Mouse (Mus musculus): Measurements from ENCODE around the gene Thumpd1.
"Not testable (repeated sequence)": the region's sequence is repeated elsewhere in the genome, so short reads cannot be mapped to it uniquely, and the experiment has no call there.

Thumpd1 gene

DNA sequence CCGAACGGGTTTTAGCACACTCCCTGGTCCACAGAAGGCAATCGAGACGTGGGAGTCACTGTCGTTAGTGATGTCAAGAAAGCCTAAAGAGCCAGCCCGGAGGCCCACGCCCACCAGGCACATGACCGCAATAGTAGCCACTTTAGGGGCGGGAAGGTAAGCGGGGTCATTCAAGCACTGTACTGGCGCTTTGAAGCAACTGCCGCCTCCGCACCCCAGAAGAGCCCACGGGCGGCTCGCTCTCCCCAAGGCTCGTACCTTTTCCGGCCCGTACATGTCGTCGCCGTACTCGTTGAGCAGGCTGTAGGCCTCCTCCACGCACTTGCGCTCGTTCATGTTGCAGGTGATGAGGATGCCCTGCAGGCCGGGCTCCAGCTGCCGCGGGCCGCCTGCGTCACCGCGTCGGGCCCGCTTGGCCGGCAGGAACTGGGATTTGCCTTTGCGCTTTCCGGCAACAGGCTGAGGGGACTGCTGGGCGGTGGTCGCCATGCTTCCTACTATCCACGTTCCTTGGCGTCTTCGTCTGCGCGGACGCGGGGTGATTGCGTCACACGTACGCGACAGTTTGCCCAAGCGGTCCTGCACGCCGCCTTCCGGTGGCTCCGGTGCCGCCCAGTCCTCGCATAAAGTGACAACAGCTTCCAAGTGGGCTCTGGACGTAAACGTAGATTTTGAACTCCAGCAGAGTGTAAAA lies at the start of gene Thumpd1:
Gene Thumpd1, minus strand, starts transcription at position 546 of the 694 bp plus-strand sequence.
- DNase-seq = peak; percentile 99

DNA sequence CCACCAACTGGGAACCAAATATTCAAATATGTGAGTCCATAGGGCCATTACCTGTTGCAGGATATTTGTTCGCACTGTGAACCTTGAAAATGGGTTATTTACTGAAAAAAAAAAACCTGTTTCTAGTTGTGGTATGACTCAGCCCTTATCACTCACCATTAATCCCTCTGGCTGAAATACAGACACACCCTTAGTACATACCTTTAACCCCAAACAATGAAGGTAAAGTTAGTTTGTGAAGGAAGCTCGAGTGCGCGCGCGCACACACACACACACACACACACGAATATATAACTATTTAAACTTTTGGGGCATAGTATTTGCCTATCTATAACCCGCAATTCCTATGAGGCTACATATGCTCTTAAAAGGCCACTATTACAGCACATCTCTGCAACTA lies 49.3 kb upstream of the Thumpd1 start:
- DNase-seq = no peak

DNA sequence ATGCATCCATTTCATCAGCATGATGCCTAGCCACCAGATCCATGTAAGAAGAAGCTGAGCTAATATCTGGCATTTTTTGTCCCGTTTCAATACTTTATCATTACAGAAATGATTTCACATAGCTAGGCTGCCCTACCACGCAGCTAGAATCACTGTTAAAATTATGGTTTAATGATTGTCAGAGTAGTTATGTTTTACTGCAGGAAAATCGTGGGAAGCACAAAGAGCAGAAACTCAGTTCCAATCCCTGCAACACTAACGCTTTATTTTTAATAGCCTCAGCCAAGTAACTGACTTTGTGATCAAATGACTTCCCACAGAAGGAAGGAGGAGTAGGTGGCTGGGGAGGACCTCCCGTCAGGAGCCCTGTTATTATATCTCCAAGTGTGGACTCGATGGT lies 46.4 kb upstream of the Thumpd1 start:
- DNase-seq = no peak

DNA sequence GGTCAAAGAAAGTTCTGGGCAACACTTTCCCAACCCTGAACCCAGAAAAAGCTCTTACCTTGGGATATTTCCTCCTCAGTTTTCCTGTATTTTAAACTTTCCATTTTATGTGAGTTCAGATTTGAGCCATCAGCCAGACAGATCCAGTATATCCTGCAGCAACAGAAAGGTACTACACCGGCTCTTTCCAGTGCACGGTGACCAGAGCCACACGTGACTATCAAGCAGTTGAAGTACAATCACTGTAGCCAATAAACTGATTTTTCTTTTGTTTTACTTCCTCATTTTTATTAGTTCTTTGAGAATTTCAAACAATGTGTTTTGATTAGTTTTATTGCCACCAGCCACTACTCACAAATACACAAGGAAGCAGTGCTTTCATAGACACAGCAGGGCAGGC lies 43.8 kb upstream of the Thumpd1 start:
- DNase-seq = no peak

DNA sequence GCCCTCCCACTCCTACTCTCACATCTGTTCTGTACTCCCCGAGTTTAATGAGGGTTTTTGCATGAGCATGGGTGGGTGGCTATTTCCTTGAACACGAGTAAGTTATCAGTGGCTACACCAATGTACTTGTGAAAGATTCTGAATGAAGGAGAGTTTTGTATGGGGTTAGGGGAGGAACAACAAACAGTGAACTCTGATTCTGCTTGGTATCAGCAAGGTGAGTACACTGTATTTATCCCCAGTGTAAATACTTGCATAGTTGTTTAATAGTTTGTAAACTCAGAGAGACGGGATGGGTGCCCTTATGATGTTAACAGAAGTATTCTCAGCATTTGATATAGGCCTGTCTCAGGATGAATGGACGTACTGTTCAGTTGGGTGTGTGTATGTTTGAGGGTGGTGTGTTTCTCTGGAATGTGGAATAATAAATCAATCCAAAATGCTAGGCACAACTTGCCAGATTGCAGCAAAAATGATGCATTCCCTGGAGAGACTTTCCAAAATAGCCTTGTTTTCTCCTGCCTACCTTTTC lies 41.6 kb upstream of the Thumpd1 start:
- DNase-seq = no peak

DNA sequence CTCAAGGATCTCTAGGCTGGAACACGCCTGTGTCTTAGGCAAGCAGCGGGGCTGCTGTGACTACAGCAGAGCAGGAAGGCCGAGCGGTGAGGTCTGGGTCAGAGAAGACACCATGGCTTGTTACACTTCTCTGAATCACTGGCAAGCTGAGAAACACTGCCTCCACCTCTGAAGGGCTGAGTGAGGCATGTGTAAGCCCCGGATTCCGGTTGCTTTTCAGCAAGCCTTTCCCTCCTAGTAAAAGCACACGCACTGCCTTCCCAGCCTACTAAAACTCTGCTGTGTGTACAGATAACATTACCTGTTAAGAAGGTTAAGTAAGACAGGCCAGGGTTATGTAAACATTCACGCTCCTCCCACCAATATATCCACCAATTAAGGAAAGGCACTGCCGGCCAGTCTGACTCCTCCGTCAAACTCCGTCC lies 39.9 kb upstream of the Thumpd1 start, which contains the start of gene Acsm3:
Gene Acsm3, plus strand, starts transcription at position 397 of the 425 bp plus-strand sequence.
- peak; percentile 6 to 22 for DNase-seq

DNA sequence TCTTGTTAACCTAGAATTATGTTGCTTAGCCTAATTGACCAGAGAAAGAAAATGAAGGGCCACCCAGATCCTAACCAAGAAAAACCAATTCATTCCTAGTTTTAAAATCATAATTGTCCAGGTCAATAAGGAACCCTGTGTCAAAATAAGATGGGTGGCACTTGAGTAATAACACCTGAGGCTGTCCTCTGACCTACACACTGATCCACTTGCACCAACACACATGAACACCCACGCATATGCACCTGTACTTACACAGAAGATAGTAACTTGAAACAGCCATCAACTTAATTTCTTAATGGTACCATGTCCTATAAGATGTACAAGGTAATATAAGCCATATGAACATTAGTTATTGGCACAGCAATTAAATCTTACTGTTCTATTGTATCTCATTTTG lies 33.1 kb upstream of the Thumpd1 start:
- DNase-seq = no peak

DNA sequence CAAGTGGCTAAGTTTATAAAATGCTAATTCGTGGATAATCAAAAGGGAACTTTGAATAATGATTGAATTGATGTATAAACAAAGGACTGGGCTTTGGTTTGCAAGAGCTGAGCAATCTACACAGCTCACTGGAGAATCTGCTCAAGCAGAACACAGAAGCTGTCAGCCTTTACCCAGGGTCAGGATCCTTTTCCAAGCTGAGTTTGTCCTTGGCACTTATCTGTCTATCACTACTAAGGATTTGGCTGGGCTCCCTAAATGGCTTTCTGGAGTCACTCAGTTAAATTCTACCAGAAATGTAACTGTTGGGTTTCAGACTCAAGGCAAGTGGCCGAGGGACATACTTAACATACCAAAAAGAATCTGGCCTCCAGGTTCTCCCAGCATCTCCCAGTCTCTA lies 29.3 kb upstream of the Thumpd1 start:
- DNase-seq = no peak

DNA sequence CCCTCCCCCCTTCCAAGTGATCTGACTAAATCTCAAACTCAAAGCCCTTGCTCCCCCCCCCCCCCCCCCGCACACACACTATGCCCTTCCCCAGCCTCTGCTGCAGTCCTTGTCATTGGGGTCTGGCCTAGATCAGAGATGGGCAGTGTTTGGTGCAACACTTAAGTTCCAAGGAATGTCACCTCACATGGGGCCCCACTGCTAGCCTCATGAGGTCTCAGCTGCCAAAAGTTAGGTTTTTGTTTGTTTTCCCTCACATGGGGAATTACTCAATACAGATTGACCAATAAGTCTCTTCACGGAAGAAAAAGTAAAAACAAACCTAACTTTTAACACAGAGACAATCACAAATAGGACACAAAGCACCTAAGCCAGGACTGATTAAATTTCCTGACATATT lies 28.2 kb upstream of the Thumpd1 start:
- no peak for DNase-seq

DNA sequence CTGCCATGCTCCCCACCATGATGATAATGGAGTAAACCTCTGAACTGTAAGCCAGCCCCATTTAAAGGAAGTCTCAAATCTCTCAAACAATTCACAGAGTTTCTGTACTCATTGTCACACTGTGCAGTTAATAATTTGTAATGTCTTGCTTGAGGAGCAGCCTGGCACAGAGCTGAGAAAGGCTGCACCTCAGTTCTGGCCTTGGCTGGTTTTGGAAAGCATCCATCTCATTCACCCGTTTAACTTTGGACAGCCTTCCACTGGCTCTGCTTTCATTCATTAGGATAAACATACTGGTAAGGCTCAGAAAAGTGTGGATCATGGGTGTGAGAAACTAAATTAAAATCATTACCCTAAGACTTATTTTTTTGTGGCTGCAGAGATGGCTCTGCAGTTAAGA lies 25.3 kb upstream of the Thumpd1 start:
- no peak for DNase-seq

DNA sequence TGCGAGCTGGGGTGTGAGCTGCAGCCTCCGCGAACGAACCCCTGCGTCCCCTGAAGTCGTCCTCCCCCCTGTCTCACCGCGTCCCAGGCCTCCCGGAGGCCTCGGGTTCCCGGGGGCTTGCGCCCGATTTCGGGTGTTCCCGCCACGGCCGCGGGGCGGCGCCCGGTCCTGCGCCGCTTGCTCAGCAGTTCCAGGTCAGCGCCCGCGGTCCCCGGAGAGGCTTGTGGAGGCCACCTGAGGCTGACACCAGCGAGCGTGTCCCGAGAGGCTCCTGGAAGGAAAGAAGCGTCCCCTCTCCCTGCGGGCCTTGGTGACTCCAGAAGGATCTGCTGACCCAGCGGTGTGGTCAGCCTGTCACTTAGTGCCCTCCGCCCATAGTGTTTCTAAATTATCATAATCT lies 23.7 kb upstream of the Thumpd1 start:
- DNase-seq = peak; percentile 43 to 59

DNA sequence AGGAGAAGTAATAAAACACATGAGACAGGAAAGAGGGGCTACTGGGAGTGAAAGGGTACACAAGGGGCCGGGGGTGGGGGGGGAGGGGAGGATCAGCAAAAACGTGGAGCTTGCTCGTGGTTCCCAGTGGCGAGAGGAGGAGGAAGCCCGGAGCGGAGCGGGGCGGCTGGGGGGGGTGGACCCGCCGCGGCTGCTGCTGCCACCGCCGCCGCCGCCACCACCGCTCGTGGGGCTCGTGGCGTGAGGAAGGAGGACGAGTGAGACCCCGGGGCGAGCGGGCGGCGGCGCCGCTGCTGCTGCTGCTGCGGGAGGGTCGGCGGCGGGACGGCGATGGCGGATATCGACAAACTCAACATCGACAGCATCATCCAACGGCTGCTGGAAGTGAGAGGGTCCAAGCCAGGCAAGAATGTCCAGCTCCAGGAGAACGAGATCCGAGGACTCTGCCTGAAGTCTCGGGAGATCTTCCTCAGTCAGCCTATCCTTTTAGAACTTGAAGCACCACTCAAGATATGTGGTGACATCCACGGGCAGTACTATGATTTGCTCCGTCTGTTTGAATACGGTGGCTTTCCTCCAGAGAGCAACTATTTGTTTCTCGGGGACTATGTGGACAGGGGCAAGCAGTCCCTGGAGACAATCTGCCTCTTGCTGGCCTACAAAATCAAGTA lies 19.3 kb upstream of the Thumpd1 start:
- DNase-seq = peak in 1 of 2 experiments; percentile 28

DNA sequence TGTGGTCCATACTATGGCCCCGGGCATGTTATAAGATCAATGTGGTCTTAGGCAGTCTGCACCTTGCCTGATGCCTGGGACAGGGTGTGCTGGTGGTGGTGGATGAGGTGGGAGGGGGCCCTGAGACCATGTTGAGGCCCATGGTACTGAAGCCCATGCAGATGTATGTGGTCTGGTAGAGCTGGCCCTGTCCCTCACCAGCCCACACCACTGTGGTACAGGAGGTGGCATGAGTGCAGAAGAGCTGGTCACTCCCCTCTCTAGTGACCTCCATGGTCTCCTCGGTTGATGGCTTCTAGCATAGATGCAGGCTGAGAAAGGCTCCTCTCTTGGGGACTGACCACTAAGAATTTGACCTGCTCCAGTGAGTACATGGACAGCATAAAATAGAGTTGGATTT lies 18.3 kb upstream of the Thumpd1 start:
- no peak for DNase-seq

DNA sequence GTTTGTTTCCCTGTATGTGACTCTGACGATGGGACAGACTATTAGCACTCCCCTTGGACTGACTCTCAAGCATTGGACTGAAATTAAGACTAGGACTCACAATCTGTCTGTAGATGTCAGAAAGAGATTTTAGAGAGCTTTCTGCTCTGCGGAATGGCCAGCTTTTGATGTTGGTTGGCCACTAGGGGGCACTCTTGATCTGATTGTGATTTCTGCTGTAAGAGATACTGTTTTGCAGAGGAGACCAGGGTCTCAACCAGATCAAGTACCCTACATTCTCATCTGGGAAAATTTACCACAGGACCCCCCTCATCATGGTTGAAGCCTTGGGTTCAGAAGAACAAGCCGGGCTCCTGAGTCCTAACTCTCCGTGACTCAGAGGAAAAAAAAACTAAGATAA lies 10.7 kb upstream of the Thumpd1 start:
- DNase-seq = not testable (repeated sequence)

DNA sequence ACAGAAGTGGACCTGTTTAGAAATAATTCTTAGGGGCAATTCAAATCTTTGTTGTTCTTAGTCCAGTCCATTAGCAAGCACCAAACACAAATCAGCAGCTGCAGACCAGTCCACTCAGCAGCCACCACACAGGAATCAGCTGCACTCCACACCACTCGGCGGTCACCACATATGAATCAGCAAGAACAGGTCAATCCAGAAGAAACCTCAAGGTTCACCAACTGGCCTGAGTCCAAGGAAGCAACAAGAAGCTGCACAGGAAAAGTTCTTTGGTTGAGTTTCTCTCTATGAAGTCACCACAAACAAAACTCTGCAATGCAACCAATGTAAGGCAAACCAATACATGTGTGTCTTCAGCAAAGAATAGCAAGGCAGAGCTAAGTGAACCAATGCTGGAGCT lies 7.0 kb upstream of the Thumpd1 start:
- no peak for DNase-seq

DNA sequence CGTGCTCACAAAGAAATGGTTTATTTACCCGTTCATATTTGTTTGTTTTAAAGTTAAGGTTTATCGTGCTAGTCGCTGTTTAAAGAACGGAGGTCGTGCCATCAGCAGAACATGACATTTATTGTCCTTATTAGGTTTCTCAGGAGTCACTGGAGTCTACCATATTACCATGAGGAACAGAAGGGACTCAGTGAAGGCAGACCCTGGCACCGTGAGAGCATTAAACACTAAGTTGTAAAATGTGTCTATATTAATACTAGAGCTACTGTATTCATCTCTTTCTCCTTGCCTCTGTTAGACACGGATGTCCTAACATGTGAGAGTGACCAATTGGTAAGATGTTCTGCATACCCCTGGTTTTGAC lies 331 bp upstream of the Thumpd1 start:
- peak in 1 of 2 experiments; percentile 23 for DNase-seq

DNA sequence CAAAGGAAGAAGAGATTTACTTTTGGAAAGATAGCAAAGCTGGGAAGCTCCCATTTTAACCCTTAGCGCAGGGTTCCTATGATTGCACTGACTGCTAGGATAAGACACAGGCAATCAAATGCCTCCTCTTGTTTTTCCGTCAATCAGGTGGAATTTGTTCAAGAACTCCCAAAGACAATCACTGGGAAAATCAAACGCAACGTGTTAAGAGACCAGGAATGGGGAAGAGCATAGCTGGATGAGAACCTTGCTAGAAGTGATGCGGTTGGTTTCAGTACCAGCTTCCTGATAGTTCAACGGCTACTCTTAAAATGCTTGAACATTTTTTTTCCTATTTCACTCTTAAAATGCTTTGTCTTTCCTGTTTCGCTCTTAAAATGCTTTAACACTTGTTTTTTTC lies 6.5 kb downstream of the Thumpd1 start:
- DNase-seq = no peak

DNA sequence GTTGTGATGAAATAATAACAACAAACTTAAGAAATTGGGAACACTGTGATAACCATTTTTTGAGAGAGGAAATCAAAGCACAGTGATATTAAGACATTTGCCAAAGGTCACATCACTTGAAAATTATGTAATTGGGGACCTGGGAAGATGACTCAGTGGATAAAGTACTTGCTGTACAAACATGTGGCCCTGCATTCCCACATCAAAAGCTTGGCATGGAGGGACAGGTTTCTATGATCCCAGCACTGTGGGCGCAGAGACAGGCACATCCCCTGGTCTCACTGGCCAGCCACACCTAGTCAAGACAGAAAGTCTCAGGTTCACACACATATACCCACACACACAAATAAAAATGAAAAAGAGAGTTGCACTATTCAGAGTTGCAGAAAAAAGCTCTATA lies 25.7 kb downstream of the Thumpd1 start:
- DNase-seq = no peak

DNA sequence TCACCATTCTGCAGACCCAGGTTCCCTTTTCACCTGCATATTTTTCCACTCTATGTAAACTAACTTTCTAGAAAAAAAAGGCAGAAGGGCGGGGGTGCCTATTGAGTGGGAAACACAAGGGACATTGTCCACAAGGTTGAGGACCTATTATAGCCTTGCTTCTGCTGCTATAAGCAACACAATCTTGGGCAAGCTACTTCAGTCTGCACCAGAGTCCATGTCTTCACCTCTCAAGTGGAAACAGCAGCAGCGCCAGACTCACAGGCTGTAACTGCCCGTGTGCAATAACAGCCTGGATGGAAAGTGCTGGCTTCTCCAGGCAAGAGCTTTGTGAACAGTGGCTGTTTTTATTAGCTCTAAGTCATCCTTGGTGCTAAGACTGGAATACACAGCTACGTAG lies 28.3 kb downstream of the Thumpd1 start:
- DNase-seq = no peak

DNA sequence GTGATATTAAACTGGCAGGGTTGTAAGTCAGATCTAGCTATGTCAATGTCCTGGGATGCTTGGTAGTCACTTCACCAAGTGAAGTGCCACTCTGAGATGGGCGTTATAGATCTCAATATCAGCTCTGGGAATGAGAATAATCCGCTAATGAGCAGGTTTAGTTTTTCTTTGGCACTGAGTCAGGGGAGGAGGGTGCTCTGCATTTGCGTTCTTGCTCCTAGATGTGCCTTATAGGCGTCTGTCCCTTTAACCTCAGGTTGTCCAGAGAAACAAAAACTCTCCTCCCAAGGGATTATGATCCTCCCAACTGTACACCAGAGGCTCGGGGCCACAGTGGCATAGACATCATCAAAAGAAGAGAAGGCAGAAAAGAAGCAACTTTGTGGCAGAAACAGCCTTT lies 30.9 kb downstream of the Thumpd1 start, which contains the start of gene Acsm4:
Gene Acsm4, plus strand, starts transcription at position 301 of the 400 bp plus-strand sequence.
- no peak for DNase-seq

DNA sequence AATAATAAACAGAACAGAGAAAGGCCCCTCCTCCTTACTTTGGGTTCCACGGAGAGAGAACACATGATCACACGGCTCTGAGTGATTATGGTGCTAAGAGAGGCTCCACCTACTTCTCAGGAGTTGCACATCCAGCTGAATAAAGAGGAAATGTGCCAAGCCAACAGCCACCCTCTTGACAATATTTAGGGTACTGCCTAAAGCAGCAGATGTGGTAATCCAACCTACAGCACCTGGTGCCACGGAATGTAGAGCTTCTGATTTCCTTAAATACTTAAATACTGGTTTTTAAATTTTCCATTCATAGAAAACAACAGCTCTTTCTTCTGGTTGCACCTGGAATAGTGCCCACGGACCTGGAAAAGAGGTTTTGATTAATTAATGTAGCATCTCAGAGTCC lies 37.9 kb downstream of the Thumpd1 start:
- DNase-seq = no peak

DNA sequence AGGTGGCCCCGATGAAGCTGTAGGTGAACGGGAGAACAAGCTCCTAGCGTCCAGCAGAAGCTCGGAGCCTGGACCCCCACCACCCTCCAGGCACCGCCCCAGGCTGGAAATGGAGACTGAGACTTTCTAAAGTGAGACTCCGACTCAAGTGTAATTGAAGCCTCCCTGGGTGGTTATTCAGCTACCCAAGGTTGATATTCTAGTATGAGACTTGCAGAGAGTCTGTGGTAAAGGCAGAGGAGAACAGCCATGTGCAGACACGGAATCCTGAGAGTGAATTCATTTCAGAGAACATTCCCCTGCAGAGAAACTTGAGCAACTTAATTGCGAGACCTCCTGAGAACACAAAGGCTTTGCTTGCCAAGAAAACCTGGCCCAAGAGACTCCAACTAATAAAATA lies 40.5 kb downstream of the Thumpd1 start:
- DNase-seq = no peak

DNA sequence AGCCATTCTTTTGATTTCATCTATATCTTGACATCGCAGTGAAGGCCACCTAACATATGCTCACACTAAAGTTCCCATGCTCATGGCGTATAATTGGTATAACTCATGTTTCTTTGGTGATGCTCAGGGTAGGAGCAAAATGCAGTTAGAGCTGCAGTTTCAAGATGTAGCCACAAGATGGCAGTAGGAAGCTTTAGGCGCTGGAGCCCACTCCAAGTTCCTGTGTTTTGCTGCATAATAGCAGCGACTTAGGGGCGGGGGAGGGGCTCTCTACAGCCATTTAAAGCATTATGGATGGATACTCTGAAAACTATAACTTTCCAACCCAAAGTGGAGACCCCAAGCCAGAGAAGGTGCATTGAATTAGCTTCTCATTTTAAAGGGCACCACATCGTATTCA lies 47.1 kb downstream of the Thumpd1 start:
- peak; percentile 38 to 56 for DNase-seq

DNA sequence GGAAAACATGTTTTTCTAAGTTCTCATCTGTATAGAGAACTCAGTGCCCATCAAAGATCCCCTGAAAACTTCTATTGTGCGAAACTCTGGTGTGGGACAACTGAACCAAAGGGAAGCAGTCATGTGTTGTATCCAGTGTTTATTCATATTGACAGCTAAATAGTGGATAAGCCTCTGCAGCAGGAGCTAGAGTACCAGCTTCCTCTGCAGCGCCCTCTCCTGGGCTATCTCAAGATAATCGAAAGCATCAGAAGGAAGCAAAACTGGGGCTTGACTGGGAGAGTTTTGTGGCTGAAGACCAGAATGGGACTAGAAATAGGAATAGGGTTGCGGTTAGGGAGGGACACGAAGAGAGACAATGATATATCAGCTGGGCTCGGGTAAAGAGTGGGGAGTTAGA lies 49.7 kb downstream of the Thumpd1 start:
- DNase-seq = peak; percentile 60 to 67
